Comparison of ENCODE assay signal across 8 mouse cellular contexts in the genomic region with DNA sequence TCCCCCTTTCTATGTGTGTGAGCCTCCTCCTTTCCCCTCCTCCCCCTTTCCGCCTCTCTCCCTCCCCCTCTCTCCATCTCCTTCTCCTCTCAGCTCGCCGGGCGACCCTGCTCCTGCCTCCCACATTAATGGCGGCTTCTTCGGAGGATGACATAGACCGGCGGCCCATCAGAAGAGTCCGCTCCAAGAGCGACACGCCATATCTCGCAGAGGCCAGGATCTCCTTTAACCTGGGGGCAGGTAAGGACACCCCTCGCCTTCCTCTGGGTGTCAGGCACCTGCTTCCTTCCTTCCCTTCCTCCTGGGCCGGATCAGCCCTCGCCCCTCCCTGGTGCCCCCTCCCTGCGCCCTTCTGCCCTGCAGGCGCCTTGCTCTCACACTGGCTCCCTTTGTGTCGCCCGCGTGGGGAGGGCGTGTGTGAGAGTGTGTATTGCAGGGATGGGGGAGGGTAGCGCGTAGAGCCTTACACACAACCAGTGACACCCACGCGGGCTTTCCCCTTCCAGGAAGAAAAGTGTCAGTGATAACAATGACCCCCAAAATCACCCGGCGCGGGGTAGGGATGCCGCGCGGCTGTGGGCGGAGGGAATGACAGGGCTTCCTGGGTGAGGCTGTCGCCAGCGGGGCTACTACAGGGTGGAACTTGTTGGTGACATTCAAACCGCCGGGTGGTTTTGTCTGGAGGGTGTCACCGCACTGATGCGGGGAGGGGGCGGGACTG. TPM values are rescaled to one million over a fixed set of nuclear protein-coding genes. Genes with fewer than 3 reads are reported as not detected.
A peak's percentile ranks its signal among the peaks of the same experiment; 100 is the strongest.
DNase-seq lines count a peak whose midpoint lies in the region; ATAC-seq lines count a peak whose summit lies in the region.

No protein-coding gene starts in this region.

- no peaks in the 10 kb centered on the region for H3K36me3 ChIP-seq in forebrain, embryonic 10.5 days (replicated peaks)
- no peaks in the 10 kb centered on the region for H3K36me3 ChIP-seq in limb, embryonic 13.5 days
- no peaks in the 10 kb centered on the region for H3K36me3 ChIP-seq in stomach, embryonic 16.5 days (ENCODE audit: control insufficient read depth, insufficient read depth, low read length)

- peak; percentile 59 for DNase-seq in left cerebral cortex, postnatal 4 days
- no peak for DNase-seq in left cerebral cortex, adult 11 months (ENCODE audit: low spot score)
- DNase-seq in cerebellum, adult 11-12 months, result peak; percentile 74
- DNase-seq in forebrain, embryonic 10.5 days (ENCODE audit: extremely low spot score, low spot score), result peak; percentile 45
- DNase-seq in spleen, adult 12 weeks (ENCODE audit: low spot score), result no peak
- no peak for DNase-seq in adipocyte (ENCODE audit: low spot score)

- peak overlapping the region; percentile 75 for H3K4me3 ChIP-seq in forebrain, embryonic 10.5 days
- peak overlapping the region; percentile 32 for H3K4me3 ChIP-seq in limb, embryonic 13.5 days
- H3K4me3 ChIP-seq in stomach, embryonic 16.5 days (replicated peaks; ENCODE audit: low read length), result peak overlapping the region; percentile 29

- peaks cover 39% of the 10 kb centered on the region for H3K27me3 ChIP-seq in forebrain, embryonic 10.5 days (ENCODE audit: poor library complexity, severe bottlenecking)
- peaks cover 58% of the 10 kb centered on the region for H3K27me3 ChIP-seq in limb, embryonic 13.5 days
- peaks cover 16% of the 10 kb centered on the region for H3K27me3 ChIP-seq in stomach, embryonic 16.5 days (ENCODE audit: control insufficient read depth, insufficient read depth, low read length)

- no peaks in the 10 kb centered on the region for H3K9me3 ChIP-seq in forebrain, embryonic 10.5 days
- H3K9me3 ChIP-seq in limb, embryonic 13.5 days, result no peaks in the 10 kb centered on the region
- no peaks in the 10 kb centered on the region for H3K9me3 ChIP-seq in stomach, embryonic 16.5 days (replicated peaks; ENCODE audit: control insufficient read depth, low read length)

- WGBS in forebrain, embryonic 10.5 days, result under 1% methylated on average over 39 of the region's 39 CpGs
- 2% methylated on average over 38 of the region's 39 CpGs for WGBS in limb, embryonic 13.5 days
- 2% methylated on average over 39 of the region's 39 CpGs for WGBS in stomach, embryonic 16.5 days

- H3K9ac ChIP-seq in limb, embryonic 13.5 days, result no peak overlapping the region
- peak overlapping the region; percentile 18; the same call in 1 of the 2 replicates for H3K9ac ChIP-seq in stomach, embryonic 16.5 days (ENCODE audit: low read length)

- ATAC-seq in limb, embryonic 13.5 days (ENCODE audit: low FRiP score, low read depth), result no peak; the same call in 1 of the 2 replicates
- ATAC-seq in stomach, embryonic 16.5 days (ENCODE audit: insufficient read depth, low FRiP score), result 0 out of 2 replicates have a peak, but pooled peaks have one; percentile 25

- peak overlapping the region; percentile 59 for H3K4me2 ChIP-seq in limb, embryonic 13.5 days (replicated peaks)
- peak overlapping the region; percentile 40 for H3K4me2 ChIP-seq in stomach, embryonic 16.5 days (ENCODE audit: low read depth, low read length)

- intact Hi-C loops in left cerebral cortex, postnatal 4 days (cut with DNase I), result no loop called here

- H3K27ac ChIP-seq in forebrain, embryonic 10.5 days, result peak overlapping the region; percentile 85
- H3K27ac ChIP-seq in limb, embryonic 13.5 days, result no peak overlapping the region
- no peak overlapping the region for H3K27ac ChIP-seq in stomach, embryonic 16.5 days (ENCODE audit: low read length)

- peaks cover 22% of the 10 kb centered on the region for H3K4me1 ChIP-seq in forebrain, embryonic 10.5 days
- H3K4me1 ChIP-seq in limb, embryonic 13.5 days, result peaks cover 4% of the 10 kb centered on the region; the same call in 1 of the 2 replicates
- peaks cover 5% of the 10 kb centered on the region; the same call in 1 of the 2 replicates for H3K4me1 ChIP-seq in stomach, embryonic 16.5 days (ENCODE audit: control insufficient read depth, insufficient read depth, low read length)

RNA-seq across cellular contexts. Expression of a gene that starts 29.3 kb away (rescaled TPM):
- total RNA-seq in left cerebral cortex, postnatal 4 days (2021), result 100 to 1,000 TPM; 250 to 265 TPM
- 4.5 and 5.5 TPM in 2 replicates for polyA plus RNA-seq in forebrain, embryonic 10.5 days (2016; fragmentation: Nextera tagmentation; extraction: Ambion mirVana)
- 5.8 and 8.8 TPM in 2 replicates for polyA plus RNA-seq in limb, embryonic 13.5 days (2015; fragmentation: Nextera tagmentation; extraction: Ambion mirVana)
- polyA plus RNA-seq in stomach, embryonic 16.5 days (2015; fragmentation: Nextera tagmentation; extraction: Ambion mirVana), result 8.1 and 9.1 TPM in 2 replicates

Comparison
In these comparisons a context has a peak if more than half of its experiments do, and no peak if none do; other contexts are left out.
1. DNase-seq: peak in left cerebral cortex, postnatal 4 days (single experiment), cerebellum, adult 11-12 months (single experiment) and forebrain, embryonic 10.5 days (single experiment); none in left cerebral cortex, adult 11 months (single experiment), spleen, adult 12 weeks (single experiment) and adipocyte (single experiment).
2. Peak in every context shown above with its lines, with median percentiles within 50 percentile points of each other: H3K4me3 ChIP-seq.